Mouse (Mus musculus) stomach, postnatal 0 days (tissue): ENCODE data around the gene Mettl23.

ENCODE experiments used
- CTCF ChIP-seq: IDR thresholded peaks from 2 replicates; pipeline ENCODE4 v1.5.1; 2016; ENCODE audit warnings: antibody characterized with exemption, low read depth, mild to moderate bottlenecking, moderate library complexity
- EP300 ChIP-seq: optimal IDR thresholded peaks from 2 replicates; pipeline ENCODE3; 2016; ENCODE audit warnings: antibody characterized with exemption

DNA sequence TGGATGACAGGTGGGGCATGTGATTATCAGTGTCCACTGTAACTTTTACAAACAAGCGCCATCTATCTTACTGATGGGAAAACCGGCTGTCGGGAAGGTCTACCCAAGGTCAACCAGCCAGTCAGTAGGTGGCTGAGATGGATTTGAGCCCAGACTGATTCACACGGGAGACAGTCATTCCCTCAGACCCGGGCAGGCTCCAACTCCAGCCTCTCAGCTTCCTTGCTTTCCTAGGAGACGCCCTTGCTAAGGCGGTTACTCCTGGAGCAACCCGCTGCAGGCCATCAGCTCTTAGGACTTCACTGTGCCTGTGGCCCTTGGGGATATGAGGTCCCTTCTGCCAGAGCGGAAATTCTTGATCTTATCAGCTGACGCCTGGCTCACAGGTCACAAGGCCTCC lies 21.4 kb downstream of the Mettl23 start:
- TF ChIP-seq CTCF = no peak
- no peak for TF ChIP-seq EP300
